Comparison of ENCODE assay signal across 17 mouse cellular contexts in the genomic region with DNA sequence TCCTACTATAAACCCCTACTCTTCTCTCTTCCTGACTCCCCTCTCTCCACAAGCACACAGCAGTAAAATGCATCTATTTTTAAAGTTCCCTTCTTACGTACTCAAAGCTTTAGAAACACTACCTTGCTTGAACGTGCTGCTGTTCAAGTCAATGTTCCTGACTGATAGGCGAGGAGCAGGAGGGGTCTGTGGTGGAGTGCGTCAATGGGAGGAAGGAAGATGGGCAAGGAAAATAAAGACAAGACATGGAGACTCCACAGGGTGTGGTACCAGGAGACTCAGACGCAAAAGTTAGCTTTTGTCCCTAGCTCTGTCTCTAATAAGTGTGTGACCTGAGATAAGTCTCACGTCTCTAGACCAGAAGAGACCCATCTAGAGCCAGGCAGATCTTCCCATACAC.
"Had no signal": no experiment of that assay in that cellular context is flagged by ENCODE, and none has a peak within 500 bp of the region (broad histone marks: within the 10 kb centered on the region; RNA-seq: fewer than 3 reads in every experiment).

No protein-coding gene starts in this region.

- H3K36me3 ChIP-seq: liver, embryonic 13.5 days; liver, embryonic 15.5 days; midbrain, embryonic 13.5 days; midbrain, embryonic 15.5 days; neural tube, embryonic 12.5 days had no signal

- H3K4me1 ChIP-seq: liver, embryonic 13.5 days; liver, embryonic 15.5 days; midbrain, embryonic 13.5 days; midbrain, embryonic 15.5 days; neural tube, embryonic 12.5 days had no signal

- H3K9ac ChIP-seq: liver, embryonic 13.5 days; liver, embryonic 15.5 days; liver, postnatal 0 days; lung, embryonic 14.5 days; midbrain, embryonic 13.5 days; midbrain, embryonic 15.5 days; neural tube, embryonic 12.5 days had no signal

- H3K4me3 ChIP-seq: liver, embryonic 13.5 days; liver, embryonic 15.5 days; midbrain, embryonic 13.5 days; midbrain, embryonic 15.5 days; neural tube, embryonic 12.5 days had no signal

- DNase-seq: liver, embryonic 13.5 days; liver, postnatal 0 days; lung, embryonic 14.5 days; retina, postnatal 1 day; right cerebral cortex, adult 18-20 months; right cerebral cortex, postnatal 25 days; right cerebral cortex, postnatal 4 days; spleen, adult 18-20 months; thymus, adult 18-20 months; thymus, postnatal 14 days; thymus, postnatal 36 days had no signal

- H3K9me3 ChIP-seq: liver, embryonic 13.5 days; liver, embryonic 15.5 days; midbrain, embryonic 13.5 days; midbrain, embryonic 15.5 days; neural tube, embryonic 12.5 days had no signal

- H3K27ac ChIP-seq: liver, embryonic 13.5 days; liver, embryonic 15.5 days; midbrain, embryonic 13.5 days; midbrain, embryonic 15.5 days; neural tube, embryonic 12.5 days had no signal

- H3K4me2 ChIP-seq: liver, embryonic 11.5 days; liver, embryonic 13.5 days; liver, embryonic 15.5 days; lung, embryonic 14.5 days; midbrain, embryonic 11.5 days; midbrain, embryonic 13.5 days; midbrain, embryonic 15.5 days; neural tube, embryonic 12.5 days had no signal

- ATAC-seq: liver, postnatal 0 days; midbrain, embryonic 13.5 days; midbrain, embryonic 15.5 days had no signal

- H3K27me3 ChIP-seq: liver, embryonic 13.5 days; liver, embryonic 15.5 days; midbrain, embryonic 13.5 days; midbrain, embryonic 15.5 days; neural tube, embryonic 12.5 days had no signal
